Mouse (Mus musculus): ENCODE measurements around the gene Clic5.

- TF ChIP-seq CTCF (IDR thresholded peaks at IDR 0.05): no peak
- peak; percentile 79 for TF ChIP-seq EP300 (IDR thresholded peaks at IDR 0.05)
Observed at GRCm38 (mm10) chr17:44228428-44228827, 40.0 kb downstream of the Clic5 start.

All from lung, postnatal 0 days (tissue).